Mouse (Mus musculus): ENCODE data around the gene Plin5. TPM values are rescaled to one million over a fixed set of nuclear protein-coding genes. Genes with fewer than 3 reads are reported as not detected.
A peak's percentile ranks its signal among the peaks of the same experiment; 100 is the strongest.

Plin5 gene
- polyA plus RNA-seq, 1 experiment from 2014 or later: 0.07 TPM

GRCm38 (mm10) chr17:56126175-56126574 is 8.8 kb upstream of the Plin5 start:
- peaks cover 28% of the 10 kb centered on the region for H3K27me3 ChIP-seq (ENCODE audit: control insufficient read depth, insufficient read depth, low read length)
- H3K27ac ChIP-seq (ENCODE audit: low read depth, low read length): no peak overlapping the region
- H3K9ac ChIP-seq (ENCODE audit: low read length): no peak overlapping the region
- H3K4me2 ChIP-seq: no peak overlapping the region
- H3K36me3 ChIP-seq (ENCODE audit: control insufficient read depth, insufficient read depth, low read length): no peaks in the 10 kb centered on the region
- peaks cover 9% of the 10 kb centered on the region for H3K9me3 ChIP-seq (ENCODE audit: control insufficient read depth, low read length)
- DNase-seq (ENCODE audit: low spot score, missing footprints) (no peak), ATAC-seq (ENCODE audit: low FRiP score) (no peak)
- WGBS: 81% methylated on average over 11 of the region's 11 CpGs
- no peaks in the 10 kb centered on the region; the same call in 1 of the 2 replicates for H3K4me1 ChIP-seq (ENCODE audit: control insufficient read depth, insufficient read depth, low read length)
- no peak overlapping the region for H3K4me3 ChIP-seq (ENCODE audit: low read depth, low read length)

- Histone ChIP-seq H3K9ac (ENCODE audit: low read length) (no peak overlapping the region), H3K4me2 (no peak overlapping the region), H3K27me3 (ENCODE audit: control insufficient read depth, insufficient read depth, low read length) (peaks cover 37% of the 10 kb centered on the region), H3K27ac (ENCODE audit: low read depth, low read length) (no peak overlapping the region), H3K9me3 (ENCODE audit: control insufficient read depth, low read length) (peaks cover 9% of the 10 kb centered on the region), H3K4me3 (ENCODE audit: low read depth, low read length) (no peak overlapping the region), H3K36me3 (ENCODE audit: control insufficient read depth, insufficient read depth, low read length) (no peaks in the 10 kb centered on the region), H3K4me1 (ENCODE audit: control insufficient read depth, insufficient read depth, low read length) (no peaks in the 10 kb centered on the region; the same call in 1 of the 2 replicates)
- DNase-seq (ENCODE audit: low spot score, missing footprints) (no peak), ATAC-seq (ENCODE audit: low FRiP score) (no peak)
- 89% methylated on average over 4 of the region's 4 CpGs for WGBS
Measured at GRCm38 (mm10) chr17:56125276-56125630, 7.9 kb upstream of the Plin5 start.

DNA sequence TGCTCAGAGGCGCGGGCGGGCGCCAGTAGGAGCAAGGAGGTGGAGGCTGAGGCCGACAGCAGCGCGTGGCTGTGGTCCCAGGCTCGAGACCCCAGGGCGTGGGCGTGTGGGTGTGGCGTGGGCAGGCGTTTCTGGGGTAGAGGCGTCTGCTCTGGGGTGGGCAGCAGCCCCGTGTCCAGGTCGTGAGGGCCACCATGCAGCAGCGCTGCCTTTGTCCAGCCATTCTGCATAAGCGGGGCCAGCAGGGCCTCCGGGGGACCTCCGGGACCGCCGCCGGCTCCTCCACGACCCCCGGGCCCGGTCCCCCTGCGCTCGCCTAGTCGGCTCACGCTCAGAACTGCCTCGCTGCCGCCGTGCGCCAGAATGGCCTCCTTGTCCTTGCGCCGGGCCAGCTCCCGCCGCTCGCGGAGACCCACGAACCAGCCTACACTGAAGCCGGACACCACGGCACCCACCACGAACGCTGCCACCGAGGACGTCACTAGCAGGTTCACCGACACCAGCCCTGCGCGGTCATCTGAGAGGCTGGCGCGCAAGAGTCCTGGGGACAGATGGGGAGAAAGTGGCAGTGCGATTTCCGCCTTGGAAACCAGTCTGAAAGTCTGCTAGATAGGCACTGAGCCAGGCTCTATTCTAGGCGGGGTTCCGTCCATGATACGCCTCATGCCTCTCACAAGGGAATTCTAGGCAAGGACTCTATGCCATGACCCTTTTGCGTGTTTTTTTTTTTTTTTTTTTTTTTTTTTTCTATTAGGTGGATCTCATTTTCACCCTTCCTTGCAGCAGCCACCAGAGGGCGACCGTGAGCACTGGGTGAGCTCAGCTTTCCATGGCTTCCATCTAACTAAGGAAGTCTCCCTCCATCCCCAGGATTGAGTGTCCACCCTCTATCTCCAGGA is 7.2 kb upstream of the Plin5 start:
- Histone ChIP-seq H3K4me1 (ENCODE audit: control insufficient read depth, insufficient read depth, low read length) (no peaks in the 10 kb centered on the region; the same call in 1 of the 2 replicates), H3K27me3 (ENCODE audit: control insufficient read depth, insufficient read depth, low read length) (peaks cover 44% of the 10 kb centered on the region), H3K36me3 (ENCODE audit: control insufficient read depth, insufficient read depth, low read length) (no peaks in the 10 kb centered on the region), H3K4me2 (peak overlapping the region; percentile 56), H3K9ac (ENCODE audit: low read length) (peak overlapping the region; percentile 61), H3K27ac (ENCODE audit: low read depth, low read length) (no peak overlapping the region), H3K9me3 (ENCODE audit: control insufficient read depth, low read length) (peaks cover 9% of the 10 kb centered on the region), H3K4me3 (ENCODE audit: low read depth, low read length) (peak overlapping the region; percentile 32)
- peak; percentile 45; the same call in 1 of the 2 replicates for ATAC-seq (ENCODE audit: low FRiP score)
- peak; percentile 92 for DNase-seq (ENCODE audit: low spot score, missing footprints)
- whole genome bisulfite sequencing: 11% methylated on average over 58 of the region's 59 CpGs

DNA sequence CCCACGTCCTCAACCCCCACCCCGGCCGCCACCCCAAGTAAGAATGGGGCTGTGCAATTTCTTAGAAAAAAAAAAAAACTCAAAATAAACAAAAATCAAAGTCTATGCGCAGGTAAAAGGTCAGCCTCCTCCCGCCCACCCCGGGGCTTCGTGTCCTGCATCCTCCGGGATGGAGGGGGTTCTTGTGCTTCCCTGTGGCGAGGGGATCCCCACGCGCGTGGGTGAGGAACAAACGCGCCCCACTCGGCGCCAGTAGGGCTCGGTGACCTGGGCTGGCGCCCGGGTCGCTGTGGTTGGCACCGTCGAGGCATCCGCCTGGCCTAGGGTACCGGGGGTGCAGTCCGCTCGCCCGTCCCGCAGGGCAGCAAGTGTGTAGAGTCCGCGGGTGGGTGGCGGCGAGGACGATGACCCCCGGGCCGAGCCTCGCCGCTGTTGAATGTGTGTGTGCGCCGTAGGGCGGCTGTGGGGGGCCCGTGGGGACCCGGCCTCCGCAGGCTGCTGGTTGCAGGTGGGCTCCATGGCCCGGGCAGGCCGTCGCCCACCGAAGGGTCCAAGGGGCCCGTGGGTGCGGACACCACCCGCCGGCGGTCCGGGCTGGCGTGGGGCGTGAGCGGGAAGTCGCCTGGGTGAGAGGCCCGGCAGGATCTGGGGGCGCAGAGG is 6.4 kb upstream of the Plin5 start:
- Histone ChIP-seq H3K27ac (ENCODE audit: low read depth, low read length) (no peak overlapping the region), H3K4me2 (peak overlapping the region; percentile 56), H3K4me1 (ENCODE audit: control insufficient read depth, insufficient read depth, low read length) (no peaks in the 10 kb centered on the region; the same call in 1 of the 2 replicates), H3K9ac (ENCODE audit: low read length) (peak overlapping the region; percentile 61; the same call in 1 of the 2 replicates), H3K4me3 (ENCODE audit: low read depth, low read length) (peak overlapping the region; percentile 32), H3K9me3 (ENCODE audit: control insufficient read depth, low read length) (peaks cover 9% of the 10 kb centered on the region), H3K27me3 (ENCODE audit: control insufficient read depth, insufficient read depth, low read length) (peaks cover 50% of the 10 kb centered on the region), H3K36me3 (ENCODE audit: control insufficient read depth, insufficient read depth, low read length) (no peaks in the 10 kb centered on the region)
- whole genome bisulfite sequencing: 43% methylated on average over 59 of the region's 59 CpGs
- ATAC-seq (ENCODE audit: low FRiP score): no peak; the same call in 1 of the 2 replicates
- DNase-seq (ENCODE audit: low spot score, missing footprints): peak; percentile 80

DNA sequence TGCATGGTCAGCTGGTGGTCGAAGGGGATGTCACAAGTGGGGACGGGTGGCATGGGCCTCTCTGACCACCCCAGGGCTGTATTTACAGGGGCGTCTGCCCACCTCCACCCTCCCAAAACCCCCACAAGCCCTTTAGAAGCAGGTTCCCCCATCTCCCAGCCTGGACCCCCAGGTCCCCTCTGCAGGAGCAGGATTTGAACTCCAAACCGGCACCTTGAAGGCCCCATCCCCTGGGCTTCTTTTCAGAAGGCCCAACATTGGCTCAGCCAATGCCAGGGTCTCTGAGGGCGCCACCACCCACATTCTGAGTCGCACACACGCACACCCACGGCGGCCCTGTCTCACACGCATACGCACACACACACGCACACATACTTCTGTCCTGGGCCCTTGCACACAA is 5.8 kb upstream of the Plin5 start:
- no peak overlapping the region for H3K27ac ChIP-seq (ENCODE audit: low read depth, low read length)
- H3K36me3 ChIP-seq (ENCODE audit: control insufficient read depth, insufficient read depth, low read length): no peaks in the 10 kb centered on the region
- no peak overlapping the region for H3K9ac ChIP-seq (ENCODE audit: low read length)
- ATAC-seq (ENCODE audit: low FRiP score) (no peak), DNase-seq (ENCODE audit: low spot score, missing footprints) (peak; percentile 6)
- peaks cover 52% of the 10 kb centered on the region for H3K27me3 ChIP-seq (ENCODE audit: control insufficient read depth, insufficient read depth, low read length)
- WGBS: 82% methylated on average over 12 of the region's 12 CpGs
- H3K4me3 ChIP-seq (ENCODE audit: low read depth, low read length): no peak overlapping the region
- H3K4me1 ChIP-seq (ENCODE audit: control insufficient read depth, insufficient read depth, low read length): no peaks in the 10 kb centered on the region; the same call in 1 of the 2 replicates
- no peak overlapping the region for H3K4me2 ChIP-seq
- H3K9me3 ChIP-seq (ENCODE audit: control insufficient read depth, low read length): peaks cover 9% of the 10 kb centered on the region

- H3K4me1 ChIP-seq (ENCODE audit: control insufficient read depth, insufficient read depth, low read length): peaks cover 3% of the 10 kb centered on the region; the same call in 1 of the 2 replicates
- peaks cover 56% of the 10 kb centered on the region for H3K27me3 ChIP-seq (ENCODE audit: control insufficient read depth, insufficient read depth, low read length)
- 56% methylated on average over 2 of the region's 2 CpGs for WGBS
- H3K9me3 ChIP-seq (ENCODE audit: control insufficient read depth, low read length): peaks cover 9% of the 10 kb centered on the region
- ATAC-seq (ENCODE audit: low FRiP score) (no peak), DNase-seq (ENCODE audit: low spot score, missing footprints) (peak; percentile 64)
- no peaks in the 10 kb centered on the region for H3K36me3 ChIP-seq (ENCODE audit: control insufficient read depth, insufficient read depth, low read length)
- no peak within 1 kb of the TSS for H3K27ac ChIP-seq (ENCODE audit: low read depth, low read length)
- no peak within 1 kb of the TSS for H3K9ac ChIP-seq (ENCODE audit: low read length)
- no peak within 1 kb of the TSS for H3K4me3 ChIP-seq (ENCODE audit: low read depth, low read length)
- no peak within 1 kb of the TSS for H3K4me2 ChIP-seq
Measured at GRCm38 (mm10) chr17:56121826-56122225, 4.4 kb upstream of the Plin5 start, which contains the start of gene Lrg1. Gene Lrg1, minus strand, starts transcription at chr17:56122001.

DNA sequence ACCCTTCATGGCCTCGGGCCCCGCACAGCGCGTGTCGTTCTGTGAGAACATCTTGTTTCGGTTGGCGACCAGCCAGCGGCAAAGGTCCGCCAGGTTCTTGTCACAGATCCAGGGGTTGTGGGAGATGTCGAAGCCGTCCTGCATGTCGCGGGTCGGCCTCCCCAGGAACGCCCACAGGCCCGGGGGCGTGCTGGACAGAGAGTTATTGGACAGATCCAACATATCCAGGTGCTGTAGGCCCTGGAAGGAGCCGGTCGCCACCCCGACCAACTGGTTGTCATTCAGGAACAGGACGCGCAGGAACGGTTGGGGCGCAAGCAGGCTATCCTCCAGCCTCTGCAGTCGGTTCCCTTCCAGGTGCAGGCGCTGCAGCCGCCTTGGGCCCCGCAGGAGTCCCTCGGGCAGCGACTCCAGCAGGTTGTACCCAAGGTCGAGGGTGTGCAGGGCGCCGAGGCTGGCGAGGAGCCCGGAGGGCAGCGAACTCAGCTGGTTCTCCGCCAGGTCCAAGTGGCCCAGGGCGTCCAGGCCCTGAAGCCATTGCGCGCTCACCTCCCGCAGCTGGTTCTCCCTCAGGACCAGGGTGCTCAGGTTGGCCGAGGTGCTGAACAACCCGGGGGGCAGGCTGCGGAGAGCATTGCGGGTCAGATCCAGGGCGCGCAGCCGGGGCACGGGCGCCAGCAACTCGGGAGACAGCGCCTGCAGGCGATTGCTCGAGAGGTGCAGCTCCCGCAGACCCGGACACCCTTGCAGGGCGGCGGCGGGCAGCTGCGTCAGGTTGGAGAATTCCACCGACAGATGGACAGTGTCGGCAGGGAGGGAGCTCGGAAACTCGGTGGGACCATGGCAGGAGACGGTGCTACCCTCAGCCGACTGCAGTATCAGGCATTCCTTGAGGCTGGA is 2.8 kb upstream of the Plin5 start:
- no peak for ATAC-seq (ENCODE audit: low FRiP score)
- no peak for DNase-seq (ENCODE audit: low spot score, missing footprints)
- Histone ChIP-seq H3K36me3 (ENCODE audit: control insufficient read depth, insufficient read depth, low read length) (no peaks in the 10 kb centered on the region), H3K4me2 (no peak overlapping the region), H3K9ac (ENCODE audit: low read length) (no peak overlapping the region), H3K4me1 (ENCODE audit: control insufficient read depth, insufficient read depth, low read length) (peaks cover 3% of the 10 kb centered on the region; the same call in 1 of the 2 replicates), H3K4me3 (ENCODE audit: low read depth, low read length) (no peak overlapping the region), H3K27me3 (ENCODE audit: control insufficient read depth, insufficient read depth, low read length) (peaks cover 56% of the 10 kb centered on the region), H3K9me3 (ENCODE audit: control insufficient read depth, low read length) (peaks cover 9% of the 10 kb centered on the region), H3K27ac (ENCODE audit: low read depth, low read length) (no peak overlapping the region)
- 10% methylated on average over 66 of the region's 66 CpGs for WGBS

- ATAC-seq (ENCODE audit: low FRiP score) (no peak), DNase-seq (ENCODE audit: low spot score, missing footprints) (no peak)
- Histone ChIP-seq H3K9me3 (ENCODE audit: control insufficient read depth, low read length) (peaks cover 9% of the 10 kb centered on the region), H3K27me3 (ENCODE audit: control insufficient read depth, insufficient read depth, low read length) (peaks cover 51% of the 10 kb centered on the region), H3K36me3 (ENCODE audit: control insufficient read depth, insufficient read depth, low read length) (no peaks in the 10 kb centered on the region), H3K4me3 (ENCODE audit: low read depth, low read length) (no peak overlapping the region), H3K27ac (ENCODE audit: low read depth, low read length) (no peak overlapping the region), H3K4me1 (ENCODE audit: control insufficient read depth, insufficient read depth, low read length) (peaks cover 3% of the 10 kb centered on the region; the same call in 1 of the 2 replicates), H3K4me2 (no peak overlapping the region), H3K9ac (ENCODE audit: low read length) (no peak overlapping the region)
- 50% methylated on average over 12 of the region's 12 CpGs for WGBS
Measured at GRCm38 (mm10) chr17:56119431-56119830, 2.0 kb upstream of the Plin5 start.

Data from midbrain, embryonic 11.5 days (tissue).